Mouse (Mus musculus) mature B cell (primary cell): ENCODE data around the gene Nphs1.

Experiments
- in situ Hi-C: fragments of 300-500 bp; cut with MboI; formaldehyde crosslinking; loops from 2 replicates; pipeline ENCODE4 v1.14.3; 2019

Nphs1 gene

GRCm38 (mm10) chr7:30457629-30458330, at the start of gene Nphs1, which contains the start of gene Kirrel2:
Gene Nphs1, plus strand, starts transcription at chr7:30458315.
Gene Kirrel2, minus strand, starts transcription at chr7:30457690.
- in situ Hi-C loops: no loop called here

GRCm38 (mm10) chr7:30408639-30409038, 49.5 kb upstream of the Nphs1 start:
- in situ Hi-C loops: no loop called here

DNA sequence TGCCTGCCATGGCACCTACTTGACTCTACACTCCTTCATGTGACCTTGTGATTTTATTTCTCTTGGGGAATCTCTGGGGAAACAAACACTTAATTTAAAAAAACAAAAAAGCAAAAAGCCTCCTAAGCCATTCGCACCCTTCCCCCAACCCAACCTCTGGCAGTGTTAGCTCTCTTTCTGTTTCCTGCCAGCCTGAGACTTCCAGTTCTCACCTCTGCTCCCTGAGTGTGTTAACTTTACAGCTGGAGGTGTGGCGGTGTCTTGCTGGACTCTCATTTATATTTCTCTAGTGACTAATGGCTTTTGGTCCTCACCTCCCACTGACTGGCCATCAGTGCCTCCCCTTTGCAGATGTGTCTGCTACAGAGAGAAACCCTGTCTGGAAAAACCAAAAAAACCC, 48.3 kb upstream of the Nphs1 start:
- in situ Hi-C loops: no loop called here

- in situ Hi-C loops: no loop called here
These were observed 47.1 kb upstream of the Nphs1 start for GRCm38 (mm10) chr7:30411023-30411422.

- in situ Hi-C loops: no loop called here
These were observed 45.4 kb upstream of the Nphs1 start for GRCm38 (mm10) chr7:30412735-30413147.

- in situ Hi-C loops: no loop called here
These were observed 44.5 kb upstream of the Nphs1 start, which contains the start of gene Tyrobp for GRCm38 (mm10) chr7:30413596-30413995. Gene Tyrobp, plus strand, starts transcription at chr7:30413760.

GRCm38 (mm10) chr7:30417856-30418255, 40.3 kb upstream of the Nphs1 start:
- in situ Hi-C loops: no loop called here

GRCm38 (mm10) chr7:30419561-30420499, 38.3 kb upstream of the Nphs1 start, which contains the start of gene Hcst:
Gene Hcst, minus strand, starts transcription at chr7:30419854.
- in situ Hi-C loops: loop anchor here (10.0 kb wide), 1 partner anchor 45 kb away; no protein-coding TSS in a partner anchor

DNA sequence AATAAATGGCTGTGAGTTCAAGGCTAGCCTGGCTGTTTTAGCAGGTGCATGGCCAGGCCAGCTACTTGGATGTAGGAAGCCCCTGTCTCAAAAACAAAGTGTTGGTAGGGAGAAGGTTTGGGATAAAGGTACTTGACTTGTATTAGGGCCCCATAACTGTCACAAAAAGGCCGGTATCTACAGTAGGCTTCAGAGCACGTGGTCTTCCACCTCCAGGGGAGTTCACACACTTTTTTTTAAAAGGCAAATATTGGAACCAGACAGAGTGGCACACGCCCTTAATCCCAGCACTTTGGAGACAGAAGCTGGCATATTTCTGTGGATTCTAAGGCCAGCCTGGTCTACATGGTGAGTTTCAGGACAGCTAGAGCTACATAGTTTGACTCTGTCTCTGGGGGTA, 37.4 kb upstream of the Nphs1 start:
- in situ Hi-C loops: loop anchor here (10.0 kb wide), 1 partner anchor 46 kb away; no protein-coding TSS in a partner anchor

GRCm38 (mm10) chr7:30421175-30421889, 36.8 kb upstream of the Nphs1 start, which contains the start of gene Nfkbid:
Gene Nfkbid, plus strand, starts transcription at chr7:30421732.
- in situ Hi-C loops: loop anchor here (10.0 kb wide), 1 partner anchor 47 kb away; no protein-coding TSS in a partner anchor

DNA sequence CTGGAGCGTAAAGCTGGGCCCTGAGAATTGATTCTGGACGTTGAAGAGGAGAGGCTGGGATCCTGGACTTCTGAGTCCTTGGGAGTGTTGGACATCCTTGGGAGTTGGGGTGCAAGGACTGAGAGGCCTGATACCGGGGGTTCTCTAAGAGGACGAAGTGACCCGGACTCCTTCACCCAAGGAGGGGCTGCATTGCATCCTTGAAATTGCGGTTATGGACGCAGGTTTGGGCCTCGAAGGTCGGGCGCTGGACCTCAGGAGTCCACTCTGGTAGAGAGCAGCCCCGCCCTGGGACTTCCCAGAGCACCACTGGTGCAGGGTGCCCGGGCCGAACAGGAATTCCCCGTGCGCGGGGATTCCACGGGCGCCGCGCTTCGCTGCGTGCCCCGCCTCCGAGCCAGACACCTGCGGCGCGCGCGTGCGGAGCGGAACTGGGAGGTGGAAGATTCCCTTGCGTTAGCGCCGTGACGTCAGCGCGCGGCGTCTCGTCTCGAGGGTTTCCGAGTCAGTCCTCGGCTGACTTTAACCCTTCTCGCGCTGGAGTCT, 36.2 kb upstream of the Nphs1 start:
- in situ Hi-C loops: loop anchor here (10.0 kb wide), 1 partner anchor 47 kb away; no protein-coding TSS in a partner anchor

- in situ Hi-C loops: loop anchor here (10.0 kb wide), 1 partner anchor 48 kb away; no protein-coding TSS in a partner anchor
These were observed 35.6 kb upstream of the Nphs1 start for GRCm38 (mm10) chr7:30422560-30422959.

- in situ Hi-C loops: loop anchor here (10.0 kb wide), 1 partner anchor 48 kb away; no protein-coding TSS in a partner anchor
These were observed 35.0 kb upstream of the Nphs1 start for GRCm38 (mm10) chr7:30423071-30423641.

- in situ Hi-C loops: loop anchor here (5.0 to 10.0 kb wide), 2 partner anchors 37 to 55 kb away; no protein-coding TSS in a partner anchor
These were observed 28.8 kb upstream of the Nphs1 start for GRCm38 (mm10) chr7:30429327-30429726.

- in situ Hi-C loops: no loop called here
These were observed 27.9 kb upstream of the Nphs1 start for GRCm38 (mm10) chr7:30430191-30430590.

DNA sequence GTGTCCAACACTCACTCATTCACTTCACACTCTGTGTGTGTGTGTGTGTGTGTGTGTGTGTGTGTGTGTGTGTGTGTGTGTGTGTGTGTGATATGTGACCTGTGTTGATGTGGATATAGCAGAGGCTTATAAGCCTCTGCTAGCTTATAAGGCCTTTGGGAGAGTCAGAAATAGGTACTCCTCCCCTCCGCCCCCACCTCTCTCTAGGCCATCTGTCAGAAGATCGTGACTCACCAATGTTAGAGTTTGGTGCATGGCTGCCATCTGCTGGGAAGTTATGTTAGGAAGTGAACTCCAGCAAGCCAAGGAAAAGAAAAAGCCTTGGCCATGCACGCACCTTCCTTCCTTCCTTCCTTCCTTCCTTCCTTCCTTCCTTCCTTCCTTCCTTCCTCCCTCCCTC, 26.3 kb upstream of the Nphs1 start:
- in situ Hi-C loops: no loop called here

GRCm38 (mm10) chr7:30434238-30434637, 23.9 kb upstream of the Nphs1 start:
- in situ Hi-C loops: no loop called here

- in situ Hi-C loops: loop anchor here (5.0 kb wide), 1 partner anchor 48 kb away; no protein-coding TSS in a partner anchor
These were observed 23.4 kb upstream of the Nphs1 start for GRCm38 (mm10) chr7:30434701-30435100.

GRCm38 (mm10) chr7:30435156-30435555, 23.0 kb upstream of the Nphs1 start:
- in situ Hi-C loops: loop anchor here (5.0 kb wide), 1 partner anchor 47 kb away; no protein-coding TSS in a partner anchor

GRCm38 (mm10) chr7:30436879-30437278, 21.2 kb upstream of the Nphs1 start:
- in situ Hi-C loops: loop anchor here (5.0 kb wide), 1 partner anchor 45 kb away; no protein-coding TSS in a partner anchor
